Mouse (Mus musculus) heart, postnatal 36 days (tissue): Measurements from ENCODE around the gene Lrrfip1. TPM values are rescaled to one million over a fixed set of nuclear protein-coding genes. Genes with fewer than 3 reads are reported as not detected.

Experiments
- total RNA-seq, 2 experiments: library from RNA; stranded (reverse); gene quantifications; 2 replicates each; pipeline ENCODE4 v1.2.3; 2021

Gene Lrrfip1
- total RNA-seq, 2 experiments from 2014 or later, result 69.1 to 80.9 TPM

Other genes with a start within 250 kb of the Lrrfip1 start
- gene Col6a3, start 154.8 kb upstream of the Lrrfip1 start, total RNA-seq, result 10 to 100 TPM; 42.3 to 50.9 TPM
- under 1 TPM; 0.61 to 0.70 TPM for gene Mlph, start 83.7 kb upstream of the Lrrfip1 start, total RNA-seq
- not detected for gene Prlh, start 45.6 kb upstream of the Lrrfip1 start, total RNA-seq
- gene Rab17, start 29.1 kb upstream of the Lrrfip1 start, total RNA-seq, result 1 to 10 TPM; 2.0 to 2.1 TPM
- gene Rbm44, start 146.4 kb downstream of the Lrrfip1 start, total RNA-seq, result not detected
- 10 to 100 TPM in 1 of 2 experiments, 1 to 10 TPM in 1; 6.4 to 11.0 TPM for gene Ramp1, start 181.1 kb downstream of the Lrrfip1 start, total RNA-seq